Mouse (Mus musculus) bone marrow macrophage, adult 2 months (primary cell): Measurements from ENCODE around the gene Cltb.

ENCODE experiments used
- CTCF ChIP-seq: IDR thresholded peaks from 2 replicates; pipeline ENCODE4 v1.5.1; 2012; ENCODE audit warnings: low read depth, mild to moderate bottlenecking, low read length, moderate library complexity
- POLR2A ChIP-seq: IDR thresholded peaks from 2 replicates; pipeline ENCODE4 v1.6.1; 2012; ENCODE audit warnings: mild to moderate bottlenecking, low read depth, low read length, borderline replicate concordance

DNA sequence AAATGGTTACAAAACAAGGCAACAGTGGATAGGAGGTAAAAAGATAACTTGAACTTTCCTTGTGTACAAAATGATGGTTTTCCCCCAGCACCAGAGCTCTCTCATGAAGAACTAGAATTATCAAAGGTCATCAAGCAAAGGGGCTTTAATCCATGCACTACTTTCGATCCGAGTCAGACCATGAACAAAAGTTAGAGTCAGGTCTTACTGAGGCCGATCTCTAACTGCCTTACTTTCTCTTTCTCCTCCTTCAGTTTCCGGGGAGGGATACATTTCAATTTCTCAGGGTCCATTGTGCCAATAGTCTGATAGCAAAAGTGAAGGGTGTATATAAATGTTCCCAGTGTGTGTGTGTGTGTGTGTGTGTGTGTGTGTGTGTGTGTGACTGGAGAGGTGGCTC lies 38.5 kb downstream of the Cltb start:
- TF ChIP-seq POLR2A (no peak), CTCF (no peak)
